Mouse (Mus musculus) CD4-positive, CD25-positive, alpha-beta regulatory T cell, adult 2 months (primary cell): ENCODE data around the gene Zbtb43.

ENCODE experiments used
- DNase-seq: peaks from one replicate; pipeline ENCODE4 v3.0.0-alpha.2; 2012; ENCODE audit warnings: low read depth, low spot score

The Zbtb43 gene

DNA sequence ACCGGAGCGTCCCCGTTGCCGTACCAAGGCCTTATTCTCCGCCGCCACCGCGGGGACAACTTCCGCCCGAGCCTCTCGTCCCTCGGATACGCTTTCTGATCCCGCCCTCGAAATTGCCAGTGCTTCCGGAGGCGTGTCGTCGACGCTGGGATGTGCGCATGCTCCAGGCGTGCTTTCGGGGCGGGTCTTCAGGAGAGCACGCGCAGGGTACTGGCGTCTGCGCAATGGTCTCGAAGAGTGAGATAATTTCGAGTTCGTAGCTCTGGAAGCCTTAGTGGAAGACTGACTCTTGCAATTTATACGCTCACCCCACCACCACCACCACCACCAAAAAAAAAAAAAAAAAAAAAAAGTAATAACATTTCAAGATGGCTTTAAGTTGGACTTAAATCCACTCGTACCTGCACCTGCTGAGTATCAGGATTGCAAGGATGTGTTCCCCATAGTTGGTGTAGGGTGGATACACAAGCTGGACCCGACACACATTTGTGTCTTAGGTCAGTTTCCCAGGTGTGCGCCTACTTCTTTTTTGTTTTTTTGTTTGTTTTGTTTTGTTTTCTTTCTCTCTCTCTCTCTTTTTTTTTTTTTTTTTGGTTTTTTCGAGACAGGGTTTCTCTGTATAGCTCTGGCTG lies at the start of gene Zbtb43:
TSS of gene Zbtb43 (minus strand) at position 94 of the 632 bp plus-strand sequence.
- DNase-seq: peak; percentile 98

GRCm38 (mm10) chr2:33515856-33516255 lies 47.5 kb upstream of the Zbtb43 start:
- no peak for DNase-seq

DNA sequence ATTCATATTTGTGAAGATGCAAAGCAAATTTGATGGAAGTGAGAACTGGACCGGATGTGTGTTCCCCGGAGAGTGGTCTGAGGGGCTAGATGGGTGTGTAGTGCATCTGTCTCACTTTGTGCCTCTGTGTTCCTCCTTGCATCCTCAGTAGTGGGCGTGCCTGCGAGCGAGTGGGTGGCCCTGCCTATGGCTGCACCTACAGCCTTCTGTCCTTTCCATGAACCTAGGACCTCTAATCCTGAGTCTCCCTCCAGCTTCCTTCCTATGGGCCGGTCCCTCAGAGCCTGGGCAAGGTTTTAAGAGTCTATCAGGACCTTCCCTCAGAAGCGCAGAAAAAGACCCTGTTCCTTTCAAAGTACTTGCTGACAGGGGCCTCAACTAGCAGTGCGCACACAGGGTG lies 47.1 kb upstream of the Zbtb43 start:
- no peak for DNase-seq

DNA sequence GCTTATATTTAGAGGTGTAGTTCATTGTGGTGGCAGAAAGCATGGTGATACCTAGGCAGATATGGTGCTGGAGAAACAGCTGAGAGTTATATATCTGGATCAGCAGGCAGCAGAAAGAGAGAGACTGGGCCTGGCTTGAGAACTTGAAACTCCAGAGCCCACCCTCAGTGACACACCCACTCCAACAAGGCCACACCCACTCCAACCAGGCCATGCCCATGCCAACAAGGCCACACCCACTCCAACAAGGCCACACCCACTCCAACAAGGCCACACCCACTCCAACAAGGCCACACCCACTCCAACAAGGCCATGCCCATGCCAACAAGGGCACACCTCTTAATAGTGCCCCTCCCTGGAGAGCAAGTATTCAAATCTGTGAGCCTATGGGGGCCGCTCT lies 42.4 kb upstream of the Zbtb43 start:
- no peak for DNase-seq

DNA sequence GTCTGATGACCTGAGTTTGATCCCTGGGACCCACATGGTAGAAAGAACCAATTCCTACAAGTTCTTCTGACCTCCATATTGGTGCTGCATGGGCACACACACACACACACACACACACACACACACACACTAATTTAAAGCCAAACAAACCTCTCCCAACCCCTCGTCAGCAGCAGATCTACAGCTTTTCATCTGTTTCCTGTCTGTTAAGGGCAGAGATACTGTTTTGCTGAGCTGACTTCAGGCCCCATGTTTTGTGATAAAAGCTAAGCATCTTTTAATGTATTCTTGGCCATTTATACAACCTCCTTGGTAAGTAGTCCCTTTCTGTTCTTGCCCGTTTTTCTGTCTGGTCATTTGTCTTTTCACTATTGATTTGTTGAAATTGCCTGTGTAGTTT lies 34.2 kb upstream of the Zbtb43 start:
- no peak for DNase-seq

GRCm38 (mm10) chr2:33498280-33498679 lies 29.9 kb upstream of the Zbtb43 start:
- no peak for DNase-seq

- peak; percentile 49 for DNase-seq
These were observed 27.3 kb upstream of the Zbtb43 start for GRCm38 (mm10) chr2:33495654-33496053.

- DNase-seq: peak; percentile 11
These were observed 23.7 kb upstream of the Zbtb43 start for GRCm38 (mm10) chr2:33492041-33492440.

GRCm38 (mm10) chr2:33489565-33489964 lies 21.2 kb upstream of the Zbtb43 start:
- DNase-seq: no peak

- no peak for DNase-seq
These were observed 19.0 kb upstream of the Zbtb43 start for GRCm38 (mm10) chr2:33487332-33487731.

- DNase-seq: peak; percentile 77
These were observed 18.5 kb upstream of the Zbtb43 start for GRCm38 (mm10) chr2:33486866-33487265.

GRCm38 (mm10) chr2:33477961-33478755 lies 9.8 kb upstream of the Zbtb43 start:
- DNase-seq: no peak

DNA sequence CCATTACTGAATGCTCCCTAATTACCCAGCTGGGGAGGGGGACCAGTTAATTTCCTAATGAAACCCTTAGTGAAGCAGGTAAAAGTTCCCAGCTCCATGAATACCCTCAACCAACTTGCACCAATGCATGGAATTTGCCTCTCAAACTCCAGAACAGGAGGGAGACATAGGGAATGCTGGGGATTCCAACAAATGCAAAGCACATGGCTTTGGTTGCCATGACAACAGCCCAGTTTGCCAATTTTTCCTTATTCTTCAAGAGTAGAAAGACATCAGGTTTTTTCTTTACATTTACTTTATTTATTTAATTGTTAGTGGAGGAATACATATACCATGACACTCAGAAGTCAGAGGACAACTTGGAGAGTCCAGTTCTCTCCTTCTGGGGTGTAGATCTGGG lies 7.6 kb upstream of the Zbtb43 start:
- DNase-seq: no peak

DNA sequence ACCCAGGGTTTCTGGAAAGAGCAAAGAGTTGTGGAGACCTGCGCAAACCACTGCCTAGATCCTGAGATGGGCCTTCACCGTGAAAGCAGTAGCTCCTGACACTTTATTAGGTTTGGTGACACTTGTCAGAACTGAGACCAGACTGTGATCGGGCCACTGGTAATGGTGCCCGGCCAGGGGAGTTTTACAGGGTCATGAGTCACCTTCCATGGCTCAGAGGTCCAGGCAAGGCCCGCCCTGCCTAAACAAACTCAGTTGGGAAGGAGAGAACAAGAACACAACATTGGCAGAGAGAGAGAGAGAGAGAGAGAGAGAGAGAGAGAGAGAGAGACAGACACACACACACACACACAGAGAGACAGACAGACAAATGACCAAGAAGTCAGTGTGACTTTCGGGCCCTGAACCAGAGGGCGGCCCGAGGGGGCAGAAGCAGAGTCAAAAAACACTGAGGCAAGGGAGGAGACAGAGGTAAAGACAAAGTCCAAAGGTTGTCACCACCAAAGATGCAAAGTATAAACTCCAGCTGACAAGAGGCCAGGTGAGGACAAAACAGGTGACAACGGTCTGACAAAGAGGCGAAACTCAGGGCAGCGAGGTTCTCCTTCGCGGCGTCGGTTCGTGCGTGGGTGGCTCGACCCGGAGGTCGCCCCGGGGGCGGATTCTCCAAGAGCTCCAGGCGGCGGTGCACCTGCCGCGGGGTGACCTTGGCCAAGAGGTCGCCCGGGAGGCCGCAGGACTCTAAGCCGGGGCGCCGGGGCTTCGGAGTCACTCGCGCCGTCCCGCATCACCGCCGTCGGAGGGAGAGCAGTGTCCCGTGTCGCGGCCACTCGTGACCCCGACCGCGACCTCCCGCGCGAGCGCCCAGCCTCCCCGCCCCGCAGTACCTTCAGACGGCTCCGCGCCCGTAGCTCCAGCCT lies 553 bp downstream of the Zbtb43 start:
- DNase-seq: peak; percentile 9

GRCm38 (mm10) chr2:33465966-33466365 lies 2.4 kb downstream of the Zbtb43 start:
- DNase-seq: no peak

- no peak for DNase-seq
These were observed 3.1 kb downstream of the Zbtb43 start for GRCm38 (mm10) chr2:33465215-33465614.

DNA sequence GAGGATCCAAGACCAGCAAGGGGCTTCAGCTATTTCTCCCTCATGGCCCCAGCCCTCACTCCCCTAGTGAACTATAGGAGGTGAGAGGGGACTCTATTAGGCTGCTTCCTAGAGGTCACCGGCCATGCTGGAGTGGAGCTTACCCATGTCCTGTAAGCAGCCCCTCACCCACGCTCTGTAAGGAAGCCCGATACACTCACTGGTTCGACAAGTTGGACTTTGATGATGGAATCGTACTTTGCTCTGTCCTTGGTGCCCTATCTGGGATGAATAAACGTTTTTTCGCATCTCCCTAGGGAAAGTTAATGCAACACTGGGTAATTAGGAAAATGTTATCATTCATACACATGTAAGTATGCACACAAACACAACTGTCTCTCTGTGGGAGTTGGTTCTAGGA lies 6.3 kb downstream of the Zbtb43 start:
- DNase-seq: no peak

DNA sequence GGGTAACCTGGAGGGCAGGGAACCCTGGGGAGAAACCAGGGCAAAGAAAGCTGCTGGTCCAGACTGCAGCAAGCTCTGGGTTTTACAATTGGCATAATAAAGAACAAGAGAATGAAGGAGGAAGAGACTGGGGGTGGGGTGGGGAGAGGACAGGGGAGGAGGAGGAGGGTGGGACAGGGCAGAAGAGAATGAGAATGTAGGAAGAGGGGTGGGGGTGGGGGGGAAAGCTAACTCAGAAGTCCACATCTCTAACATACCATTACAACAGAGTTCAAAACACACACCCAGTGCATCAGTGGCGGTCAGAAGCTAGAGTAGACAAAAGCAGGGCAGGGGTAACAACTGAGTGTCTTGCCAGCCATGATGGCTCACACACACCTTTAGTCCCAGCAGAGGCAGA lies 7.3 kb downstream of the Zbtb43 start:
- DNase-seq: no peak

DNA sequence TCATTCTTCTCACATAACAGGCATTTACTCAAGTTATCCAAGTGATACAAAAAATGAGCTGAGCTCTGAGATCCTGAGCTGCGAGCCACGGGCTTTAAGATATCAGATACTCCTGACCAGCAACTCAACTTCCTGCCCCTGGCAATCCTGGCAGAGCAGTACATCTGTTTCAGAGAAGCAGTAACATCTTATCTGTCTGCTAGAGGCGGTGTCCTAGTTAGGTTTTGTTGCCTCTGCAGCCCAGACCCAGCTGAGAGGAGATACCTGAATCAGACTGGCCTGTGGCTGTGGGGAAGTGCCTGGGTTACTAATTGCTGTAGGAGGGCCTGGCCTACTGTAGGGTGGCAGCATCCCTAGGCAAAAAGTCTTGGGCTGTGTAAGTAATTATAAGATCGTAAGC lies 8.7 kb downstream of the Zbtb43 start:
- no peak for DNase-seq

DNA sequence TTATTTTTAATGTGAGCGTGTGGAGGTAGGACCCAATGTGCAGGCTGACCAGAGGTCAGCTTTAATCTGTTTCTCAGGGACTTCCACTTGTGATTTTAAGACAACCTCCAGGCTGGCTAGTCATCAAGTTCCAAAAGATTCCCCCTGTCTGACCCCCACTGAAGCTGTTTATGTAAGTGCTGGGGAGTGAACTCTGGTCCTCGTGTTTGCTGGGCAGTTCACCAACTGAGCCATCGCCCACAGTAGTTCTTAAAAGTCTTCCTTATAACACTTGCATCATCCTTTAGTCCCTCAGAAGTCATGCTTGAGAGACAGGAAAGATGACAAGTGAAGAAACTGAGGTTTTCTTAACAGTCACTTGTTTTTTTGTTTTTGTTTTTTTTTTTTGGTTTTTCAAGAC lies 11.7 kb downstream of the Zbtb43 start:
- no peak for DNase-seq

- DNase-seq: no peak
These were observed 12.1 kb downstream of the Zbtb43 start for GRCm38 (mm10) chr2:33456242-33456641.

- no peak for DNase-seq
These were observed 13.0 kb downstream of the Zbtb43 start for GRCm38 (mm10) chr2:33455350-33455749.
